Mouse (Mus musculus) adrenal gland, postnatal 10 days (tissue): ENCODE measurements around the gene Plekhs1. TPM values are rescaled to one million over a fixed set of nuclear protein-coding genes. Genes with fewer than 3 reads are reported as not detected.
"Not testable (repeated sequence)": the region's sequence is repeated elsewhere in the genome, so short reads cannot be mapped to it uniquely, and the experiment has no call there.

Source experiments
- DNase-seq: peaks from one replicate; pipeline ENCODE4 v3.0.0; 2021; ENCODE audit warnings: mixed read lengths
- total RNA-seq, 2 experiments: library from RNA; stranded (reverse); gene quantifications; 2 replicates each; pipeline ENCODE4 v1.2.3; 2021

Plekhs1 gene
- total RNA-seq, 2 experiments from 2014 or later = 0.12 to 0.36 TPM

- not testable (repeated sequence) for DNase-seq
Measured at GRCm38 (mm10) chr19:56530529-56530928, 69.1 kb downstream of the Plekhs1 start.

- DNase-seq = no peak
Measured at GRCm38 (mm10) chr19:56531251-56531650, 69.8 kb downstream of the Plekhs1 start.

GRCm38 (mm10) chr19:56533291-56534071, 72.0 kb downstream of the Plekhs1 start:
- DNase-seq = no peak

GRCm38 (mm10) chr19:56534337-56534736, 72.9 kb downstream of the Plekhs1 start:
- DNase-seq = no peak

- DNase-seq = peak; percentile 59
Measured at GRCm38 (mm10) chr19:56535064-56535463, 73.6 kb downstream of the Plekhs1 start.

GRCm38 (mm10) chr19:56535765-56536164, 74.3 kb downstream of the Plekhs1 start:
- no peak for DNase-seq

Other genes with a start within 250 kb of the Plekhs1 start
- 10 to 100 TPM; 11.6 to 25.7 TPM for gene Habp2, start 174.5 kb upstream of the Plekhs1 start, total RNA-seq
- 10 to 100 TPM; 10.2 to 44.0 TPM for gene Nrap, start 71.6 kb upstream of the Plekhs1 start, total RNA-seq
- gene Casp7, start 64.5 kb upstream of the Plekhs1 start, total RNA-seq = 10 to 100 TPM; 16.7 to 21.5 TPM
- 10 to 100 TPM; 12.4 to 13.7 TPM for gene Dclre1a, start 86.6 kb downstream of the Plekhs1 start, total RNA-seq
- 10 to 100 TPM; 16.1 to 19.1 TPM for gene Nhlrc2, start 86.6 kb downstream of the Plekhs1 start, total RNA-seq